Mouse (Mus musculus): ENCODE measurements around the gene Rabepk. TPM values are rescaled to one million over a fixed set of nuclear protein-coding genes. Genes with fewer than 3 reads are reported as not detected.

The Rabepk gene
- polyA plus RNA-seq, 1 experiment from 2014 or later = 34.2 TPM

DNA sequence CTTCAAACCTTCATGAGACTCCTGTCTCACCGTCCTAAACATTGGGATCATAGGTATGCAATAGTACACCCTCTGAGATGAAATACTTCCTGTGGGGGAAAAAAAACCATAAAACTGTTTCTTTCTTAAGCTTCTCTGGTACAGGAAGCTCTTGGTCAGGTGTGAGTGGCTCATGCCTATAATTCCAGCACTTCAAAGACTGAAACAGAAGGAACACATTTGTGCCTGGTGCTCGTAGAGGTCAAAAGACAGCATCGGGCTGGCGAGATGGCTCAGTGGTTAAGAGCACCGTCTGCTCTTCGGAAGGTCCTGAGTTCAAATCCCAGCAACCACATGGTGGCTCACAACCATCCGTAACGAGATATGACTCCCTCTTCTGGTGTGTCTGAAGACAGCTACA, 55.2 kb downstream of the Rabepk start:
- Histone ChIP-seq H3K27ac (ENCODE audit: low read depth, low read length) (no peak overlapping the region), H3K4me3 (ENCODE audit: low read depth, low read length) (no peak overlapping the region), H3K27me3 (ENCODE audit: control insufficient read depth, insufficient read depth, low read length) (no peaks in the 10 kb centered on the region), H3K36me3 (ENCODE audit: control insufficient read depth, insufficient read depth, low read length) (no peaks in the 10 kb centered on the region), H3K4me2 (ENCODE audit: low read depth) (no peak overlapping the region), H3K4me1 (ENCODE audit: control insufficient read depth, insufficient read depth, low read length) (no peaks in the 10 kb centered on the region), H3K9me3 (ENCODE audit: control insufficient read depth, low read length) (no peaks in the 10 kb centered on the region), H3K9ac (ENCODE audit: low read length) (no peak overlapping the region)
- ATAC-seq (ENCODE audit: insufficient read depth, low FRiP score, low TSS enrichment) = no peak
- no peak for DNase-seq (ENCODE audit: low spot score)
- WGBS = 95% methylated on average over 8 of the region's 8 CpGs

DNA sequence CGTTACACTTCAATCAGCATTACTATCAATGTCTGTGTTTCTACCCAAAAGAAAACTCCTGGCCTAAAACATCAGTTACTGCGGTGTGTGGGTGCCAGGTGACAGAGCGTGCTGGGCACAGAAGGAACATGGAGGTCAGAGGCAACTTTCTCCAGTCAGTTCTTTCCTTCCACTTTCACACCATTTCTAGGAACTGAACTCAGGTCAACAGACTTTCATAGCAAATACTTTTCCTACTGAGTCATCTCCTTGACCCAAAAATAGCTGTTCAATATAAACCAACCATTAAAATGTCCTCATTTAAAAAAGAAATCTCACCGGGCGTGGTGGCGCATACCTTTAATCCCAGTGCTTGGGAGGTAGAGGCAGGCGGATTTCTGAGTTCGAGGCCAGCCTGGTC, 57.0 kb downstream of the Rabepk start:
- H3K27me3 ChIP-seq (ENCODE audit: control insufficient read depth, insufficient read depth, low read length) = no peaks in the 10 kb centered on the region
- H3K36me3 ChIP-seq (ENCODE audit: control insufficient read depth, insufficient read depth, low read length) = no peaks in the 10 kb centered on the region
- no peak overlapping the region for H3K9ac ChIP-seq (ENCODE audit: low read length)
- H3K27ac ChIP-seq (ENCODE audit: low read depth, low read length) = no peak overlapping the region
- DNase-seq (ENCODE audit: low spot score) = no peak
- no peak overlapping the region for H3K4me2 ChIP-seq (ENCODE audit: low read depth)
- no peaks in the 10 kb centered on the region for H3K4me1 ChIP-seq (ENCODE audit: control insufficient read depth, insufficient read depth, low read length)
- no peak overlapping the region for H3K4me3 ChIP-seq (ENCODE audit: low read depth, low read length)
- no peak for ATAC-seq (ENCODE audit: insufficient read depth, low FRiP score, low TSS enrichment)
- no peaks in the 10 kb centered on the region for H3K9me3 ChIP-seq (ENCODE audit: control insufficient read depth, low read length)
- 96% methylated on average over 8 of the region's 8 CpGs for WGBS

DNA sequence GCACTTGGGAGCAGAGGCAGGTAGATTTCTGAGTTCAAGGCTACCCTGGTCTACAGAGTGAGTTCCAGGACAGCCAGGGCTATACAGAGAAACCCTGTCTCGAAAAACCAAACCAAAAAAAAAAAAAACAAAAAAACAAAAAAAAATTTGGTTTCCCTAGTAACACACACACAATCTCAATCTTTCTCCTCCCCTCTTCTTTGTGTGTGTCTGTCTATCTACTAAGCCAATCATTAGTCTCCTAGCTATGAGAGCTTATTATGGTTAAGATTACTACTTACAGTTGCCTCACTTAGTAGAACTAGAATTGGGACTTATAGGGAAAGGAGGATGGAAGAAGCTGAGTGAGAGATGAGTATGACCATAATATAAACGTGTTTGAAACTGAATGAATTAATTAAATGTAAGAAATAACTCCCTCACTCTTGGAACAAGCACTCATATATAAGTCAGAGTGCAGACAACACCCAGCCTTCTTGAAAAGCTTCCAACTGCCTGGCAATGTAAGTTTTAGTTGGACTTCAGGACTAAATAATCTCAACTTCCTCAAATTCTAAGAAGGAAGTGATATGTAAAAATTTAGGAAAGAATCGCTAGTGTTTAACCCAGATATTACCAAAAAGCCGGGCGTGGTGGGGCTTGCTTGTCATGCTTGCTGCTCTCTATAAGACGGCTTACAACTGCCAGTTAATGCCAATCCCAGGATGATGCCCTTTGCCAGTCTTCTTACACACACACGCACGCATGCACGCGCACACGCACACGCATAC, 58.1 kb downstream of the Rabepk start:
- Histone ChIP-seq H3K36me3 (ENCODE audit: control insufficient read depth, insufficient read depth, low read length) (no peaks in the 10 kb centered on the region), H3K4me1 (ENCODE audit: control insufficient read depth, insufficient read depth, low read length) (no peaks in the 10 kb centered on the region), H3K9me3 (ENCODE audit: control insufficient read depth, low read length) (no peaks in the 10 kb centered on the region), H3K27ac (ENCODE audit: low read depth, low read length) (no peak overlapping the region), H3K27me3 (ENCODE audit: control insufficient read depth, insufficient read depth, low read length) (no peaks in the 10 kb centered on the region), H3K4me2 (ENCODE audit: low read depth) (no peak overlapping the region), H3K9ac (ENCODE audit: low read length) (no peak overlapping the region), H3K4me3 (ENCODE audit: low read depth, low read length) (no peak overlapping the region)
- DNase-seq (ENCODE audit: low spot score) (no peak), ATAC-seq (ENCODE audit: insufficient read depth, low FRiP score, low TSS enrichment) (no peak)
- WGBS = 94% methylated on average over 12 of the region's 12 CpGs

DNA sequence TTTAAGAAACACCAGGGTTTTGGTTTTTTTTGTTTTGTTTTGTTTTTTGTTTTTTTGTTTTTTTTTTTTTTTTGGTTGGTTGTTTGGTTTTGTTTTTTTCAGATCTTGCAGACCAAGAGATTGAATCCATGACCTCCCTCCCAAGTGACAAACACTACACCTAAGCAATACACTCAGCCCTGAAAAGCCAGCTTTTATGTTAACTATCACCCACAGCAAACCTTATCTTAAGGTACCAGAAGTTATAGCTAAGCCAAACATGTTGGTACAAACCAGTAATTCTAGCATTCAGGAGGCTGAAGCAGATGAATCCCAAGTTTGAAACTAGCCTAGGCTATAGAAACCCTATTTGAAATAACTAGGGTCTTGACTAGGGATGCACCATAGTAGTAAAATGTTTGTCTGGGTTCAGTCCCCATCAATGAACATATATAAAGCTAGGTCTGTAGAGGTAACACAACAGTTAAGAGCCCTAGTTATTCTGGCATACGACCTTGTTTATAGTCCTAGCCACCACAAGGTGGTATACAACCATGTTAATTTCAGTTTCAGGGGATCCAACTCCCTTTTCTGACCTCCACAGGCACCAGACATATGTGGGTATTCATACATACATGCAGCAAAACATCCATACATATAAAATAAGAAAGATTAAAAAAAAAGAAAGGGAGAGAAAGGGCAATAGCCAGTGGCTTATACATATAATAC, 59.9 kb downstream of the Rabepk start:
- no peaks in the 10 kb centered on the region for H3K36me3 ChIP-seq (ENCODE audit: control insufficient read depth, insufficient read depth, low read length)
- no peak for ATAC-seq (ENCODE audit: insufficient read depth, low FRiP score, low TSS enrichment)

DNA sequence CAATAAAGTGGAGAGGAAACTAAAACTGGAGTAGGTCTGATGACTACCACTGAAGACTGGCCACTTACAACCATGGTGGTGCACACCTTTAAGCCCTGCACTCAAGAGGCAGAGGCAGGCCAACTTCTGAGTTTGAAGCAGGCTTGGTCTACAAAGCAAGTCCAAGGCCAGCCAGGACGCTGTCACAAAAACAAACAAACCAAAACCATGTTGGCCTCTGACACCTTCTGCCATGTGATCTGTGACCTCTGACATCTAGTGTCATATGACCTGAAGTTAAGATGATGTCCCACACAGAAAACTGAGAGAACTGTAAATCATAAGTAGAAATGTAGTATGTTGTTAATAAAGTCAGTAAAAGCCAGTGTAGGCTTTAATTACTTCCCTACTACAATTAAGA, 61.8 kb downstream of the Rabepk start:
- no peaks in the 10 kb centered on the region for H3K27me3 ChIP-seq (ENCODE audit: control insufficient read depth, insufficient read depth, low read length)
- no peaks in the 10 kb centered on the region for H3K4me1 ChIP-seq (ENCODE audit: control insufficient read depth, insufficient read depth, low read length)
- DNase-seq (ENCODE audit: low spot score) (no peak), ATAC-seq (ENCODE audit: insufficient read depth, low FRiP score, low TSS enrichment) (no peak)
- no peak overlapping the region for H3K27ac ChIP-seq (ENCODE audit: low read depth, low read length)
- no peak overlapping the region for H3K4me3 ChIP-seq (ENCODE audit: low read depth, low read length)
- no peaks in the 10 kb centered on the region for H3K9me3 ChIP-seq (ENCODE audit: control insufficient read depth, low read length)
- 73% methylated on average over 1 of the region's 1 CpGs for WGBS
- H3K9ac ChIP-seq (ENCODE audit: low read length) = no peak overlapping the region
- no peak overlapping the region for H3K4me2 ChIP-seq (ENCODE audit: low read depth)
- H3K36me3 ChIP-seq (ENCODE audit: control insufficient read depth, insufficient read depth, low read length) = no peaks in the 10 kb centered on the region

More for the DNA sequence above, 59.9 kb downstream of the Rabepk start:
- no peak overlapping the region for H3K4me3 ChIP-seq (ENCODE audit: low read depth, low read length)
- H3K9me3 ChIP-seq (ENCODE audit: control insufficient read depth, low read length) = no peaks in the 10 kb centered on the region
- H3K4me2 ChIP-seq (ENCODE audit: low read depth) = no peak overlapping the region
- no peaks in the 10 kb centered on the region for H3K27me3 ChIP-seq (ENCODE audit: control insufficient read depth, insufficient read depth, low read length)
- 79% methylated on average over 1 of the region's 1 CpGs for WGBS
- H3K9ac ChIP-seq (ENCODE audit: low read length) = no peak overlapping the region
- no peaks in the 10 kb centered on the region for H3K4me1 ChIP-seq (ENCODE audit: control insufficient read depth, insufficient read depth, low read length)
- no peak overlapping the region for H3K27ac ChIP-seq (ENCODE audit: low read depth, low read length)
- DNase-seq (ENCODE audit: low spot score) = no peak

DNA sequence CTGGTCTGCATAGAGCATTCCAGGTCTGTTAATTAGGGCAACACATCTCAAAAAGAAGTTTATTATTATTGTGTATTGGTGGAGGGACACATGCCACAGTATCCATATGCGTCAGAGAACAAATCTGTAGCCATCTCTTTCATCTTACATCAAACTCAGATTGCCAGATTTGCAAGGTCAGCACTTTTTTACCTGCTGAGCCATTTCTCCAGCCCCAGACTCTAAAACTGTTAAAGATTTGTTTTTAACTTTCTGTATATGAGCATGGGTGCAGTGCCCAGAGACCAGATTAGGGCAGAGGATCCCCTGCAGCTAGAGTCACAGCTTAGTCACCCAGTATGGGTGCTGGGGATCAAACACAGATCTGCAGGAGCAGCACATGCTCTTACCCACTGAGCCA, 63.1 kb downstream of the Rabepk start:
- WGBS = 92% methylated on average over 1 of the region's 1 CpGs
- H3K9ac ChIP-seq (ENCODE audit: low read length) = no peak overlapping the region

More for the DNA sequence above, 63.1 kb downstream of the Rabepk start:
- H3K4me3 ChIP-seq (ENCODE audit: low read depth, low read length) = no peak overlapping the region
- H3K4me2 ChIP-seq (ENCODE audit: low read depth) = no peak overlapping the region
- H3K27ac ChIP-seq (ENCODE audit: low read depth, low read length) = no peak overlapping the region
- no peaks in the 10 kb centered on the region for H3K4me1 ChIP-seq (ENCODE audit: control insufficient read depth, insufficient read depth, low read length)
- H3K27me3 ChIP-seq (ENCODE audit: control insufficient read depth, insufficient read depth, low read length) = no peaks in the 10 kb centered on the region
- DNase-seq (ENCODE audit: low spot score) (no peak), ATAC-seq (ENCODE audit: insufficient read depth, low FRiP score, low TSS enrichment) (no peak)
- no peaks in the 10 kb centered on the region for H3K9me3 ChIP-seq (ENCODE audit: control insufficient read depth, low read length)
- no peaks in the 10 kb centered on the region for H3K36me3 ChIP-seq (ENCODE audit: control insufficient read depth, insufficient read depth, low read length)

Other genes starting within 250 kb of the Rabepk start
- gene Gapvd1, start 44.7 kb downstream of the Rabepk start, polyA plus RNA-seq (2014; fragmentation: Nextera tagmentation; extraction: Ambion mirVana) = 112 and 125 TPM in 2 replicates
- 895 and 931 TPM in 2 replicates for gene Hspa5, start 27.9 kb downstream of the Rabepk start, polyA plus RNA-seq (2014; fragmentation: Nextera tagmentation; extraction: Ambion mirVana)
- gene Fbxw2, start 26.4 kb upstream of the Rabepk start, polyA plus RNA-seq (2014; fragmentation: Nextera tagmentation; extraction: Ambion mirVana) = 64.8 and 67.5 TPM in 2 replicates
- gene Gm34653, start 33.1 kb upstream of the Rabepk start, polyA plus RNA-seq (2014; fragmentation: Nextera tagmentation; extraction: Ambion mirVana) = not detected in 2 replicates
- not detected in 2 replicates for gene Cutal, start 74.5 kb upstream of the Rabepk start, polyA plus RNA-seq (2014; fragmentation: Nextera tagmentation; extraction: Ambion mirVana)
- 130 and 133 TPM in 2 replicates for gene Psmd5, start 75.1 kb upstream of the Rabepk start, polyA plus RNA-seq (2014; fragmentation: Nextera tagmentation; extraction: Ambion mirVana)
- gene Phf19, start 114.1 kb upstream of the Rabepk start, polyA plus RNA-seq (2014; fragmentation: Nextera tagmentation; extraction: Ambion mirVana) = 1.9 and 2.1 TPM in 2 replicates
- gene Traf1, start 161.9 kb upstream of the Rabepk start, polyA plus RNA-seq (2014; fragmentation: Nextera tagmentation; extraction: Ambion mirVana) = 0.23 TPM in 1 of 2 replicates, not detected in the other

All from neural tube, embryonic 11.5 days (tissue).